Mouse (Mus musculus): ENCODE measurements around the gene Dph1. TPM values are rescaled to one million over a fixed set of nuclear protein-coding genes. Genes with fewer than 3 reads are reported as not detected.

Gene Dph1
- total and polyA plus RNA-seq, 3 experiments: 8.5 to 21.7 (median 11.6) TPM

DNA sequence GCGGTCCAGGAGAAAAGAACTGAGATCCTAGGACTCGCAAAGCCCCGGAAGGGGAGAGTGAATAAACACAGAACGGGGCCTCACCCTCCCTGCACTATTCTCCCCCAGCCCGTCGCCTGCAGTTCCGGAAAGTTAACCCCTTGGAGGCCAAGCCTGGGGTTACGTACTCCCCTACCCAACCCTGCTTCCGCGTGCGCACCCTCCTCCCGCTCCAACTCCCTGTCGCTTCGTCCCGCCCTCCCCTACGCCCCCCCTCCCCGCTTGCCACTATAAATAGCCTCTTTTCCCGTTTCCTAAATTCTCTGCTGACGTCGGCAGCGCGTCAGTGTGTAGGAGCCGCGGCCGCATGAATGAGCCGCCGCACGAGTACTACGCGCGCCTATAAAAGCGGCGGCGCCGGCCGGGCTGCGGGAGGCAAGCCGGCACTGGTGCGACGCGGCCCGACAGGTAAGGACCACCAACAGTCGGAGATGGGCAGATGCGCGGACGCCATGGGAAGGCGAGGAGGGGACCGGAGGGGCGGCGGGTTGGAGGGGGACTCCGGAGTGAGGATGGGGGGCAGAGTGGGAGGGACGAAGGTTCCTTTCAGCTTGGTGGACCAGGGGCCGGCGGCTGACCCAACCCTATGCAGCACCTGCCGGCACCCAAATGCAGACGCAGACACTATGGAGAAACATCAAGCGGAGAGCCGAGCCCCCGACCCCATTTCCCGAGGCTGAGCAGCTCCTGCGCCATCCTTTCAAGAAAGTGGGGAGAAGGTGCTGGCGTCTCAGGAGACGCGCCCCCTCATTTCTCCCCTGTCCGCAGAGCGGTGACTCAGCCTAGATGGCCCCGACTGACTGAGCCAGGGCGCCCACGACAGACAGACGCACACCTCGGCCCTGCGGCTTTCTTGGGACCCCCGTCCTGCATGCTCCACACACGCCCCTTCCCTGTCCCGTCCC, 18.6 kb downstream of the Dph1 start:
- H3K27ac ChIP-seq: no peak overlapping the region
- H3K27me3 ChIP-seq (ENCODE audit: control insufficient read depth, insufficient read depth, low read length): no peaks in the 10 kb centered on the region
- DNase-seq: peak in 1 of 2 experiments; percentile 35
- H3K4me3 ChIP-seq: peak overlapping the region; percentile 68
- intact Hi-C loops (cut with DNase I): no loop called here
- H3K79me2 ChIP-seq (replicated peaks; ENCODE audit: control insufficient read depth, insufficient read depth, low read length): no peaks in the 10 kb centered on the region
- TF ChIP-seq POLR2A (IDR thresholded peaks at IDR 0.05; ENCODE audit: insufficient read depth, low read depth, low read length) (no peak), CTCF (IDR thresholded peaks at IDR 0.05) (no peak), EP300 (IDR thresholded peaks at IDR 0.05; ENCODE audit: insufficient read depth, low read depth, low read length) (no peak)
- H3K4me1 ChIP-seq (ENCODE audit: control insufficient read depth, insufficient read depth, low read length): peaks cover 7% of the 10 kb centered on the region; the same call in 1 of the 2 replicates
- 1% methylated on average over 74 of the region's 75 CpGs for WGBS
- H3K36me3 ChIP-seq (ENCODE audit: control insufficient read depth, insufficient read depth, low read length): no peaks in the 10 kb centered on the region
- H3K9ac ChIP-seq (ENCODE audit: low read depth, low read length): peak overlapping the region; percentile 46

- no peaks in the 10 kb centered on the region for H3K79me2 ChIP-seq (replicated peaks; ENCODE audit: control insufficient read depth, insufficient read depth, low read length)
- no peaks in the 10 kb centered on the region for H3K36me3 ChIP-seq (ENCODE audit: control insufficient read depth, insufficient read depth, low read length)
- peaks cover 9% of the 10 kb centered on the region for H3K4me1 ChIP-seq (ENCODE audit: control insufficient read depth, insufficient read depth, low read length)
- no peaks in the 10 kb centered on the region for H3K27me3 ChIP-seq (ENCODE audit: control insufficient read depth, insufficient read depth, low read length)
- TF ChIP-seq EP300 (IDR thresholded peaks at IDR 0.05; ENCODE audit: insufficient read depth, low read depth, low read length) (no peak), POLR2A (IDR thresholded peaks at IDR 0.05; ENCODE audit: insufficient read depth, low read depth, low read length) (no peak), CTCF (IDR thresholded peaks at IDR 0.05) (no peak)
- DNase-seq: peak in 1 of 2 experiments; percentile 26
- H3K27ac ChIP-seq: no peak overlapping the region
- 23% methylated on average over 17 of the region's 17 CpGs for WGBS
- intact Hi-C loops (cut with DNase I): no loop called here
- H3K9ac ChIP-seq (ENCODE audit: low read depth, low read length): no peak overlapping the region
- H3K4me3 ChIP-seq: no peak overlapping the region
Observed at GRCm38 (mm10) chr11:75171186-75171865, 19.7 kb downstream of the Dph1 start.

GRCm38 (mm10) chr11:75170136-75170751, 20.8 kb downstream of the Dph1 start:
- peaks cover 12% of the 10 kb centered on the region for H3K4me1 ChIP-seq (ENCODE audit: control insufficient read depth, insufficient read depth, low read length)
- peak overlapping the region; percentile 69 for H3K27ac ChIP-seq
- H3K79me2 ChIP-seq (replicated peaks; ENCODE audit: control insufficient read depth, insufficient read depth, low read length): no peaks in the 10 kb centered on the region
- intact Hi-C loops (cut with DNase I): loop anchor here (1.0 kb wide), 2 partner anchors 189 to 224 kb away; no protein-coding TSS in a partner anchor
- 0% methylated on average over 38 of the region's 38 CpGs for WGBS
- H3K36me3 ChIP-seq (ENCODE audit: control insufficient read depth, insufficient read depth, low read length): no peaks in the 10 kb centered on the region
- H3K4me3 ChIP-seq: peak overlapping the region; percentile 49
- peak overlapping the region; percentile 27; the same call in 1 of the 2 replicates for H3K9ac ChIP-seq (ENCODE audit: low read depth, low read length)
- TF ChIP-seq EP300 (IDR thresholded peaks at IDR 0.05; ENCODE audit: insufficient read depth, low read depth, low read length) (0 out of 2 replicates have a peak, but pooled peaks have one; percentile 41), CTCF (IDR thresholded peaks at IDR 0.05) (peak; percentile 96), POLR2A (IDR thresholded peaks at IDR 0.05; ENCODE audit: insufficient read depth, low read depth, low read length) (no peak; the same call in 1 of the 2 replicates)
- DNase-seq: peak; percentile 93 to 96
- no peaks in the 10 kb centered on the region for H3K27me3 ChIP-seq (ENCODE audit: control insufficient read depth, insufficient read depth, low read length)

- no peak for TF ChIP-seq EP300 (IDR thresholded peaks at IDR 0.05; ENCODE audit: insufficient read depth, low read depth, low read length)
- TF ChIP-seq POLR2A (IDR thresholded peaks at IDR 0.05; ENCODE audit: insufficient read depth, low read depth, low read length): no peak
- no peak for TF ChIP-seq CTCF (IDR thresholded peaks at IDR 0.05)
- H3K9ac ChIP-seq (ENCODE audit: low read depth, low read length): peak within 1 kb of the TSS; percentile 85
- peaks cover 1% of the 10 kb centered on the region for H3K36me3 ChIP-seq (ENCODE audit: control insufficient read depth, insufficient read depth, low read length)
- intact Hi-C loops (cut with DNase I): loop anchor here (1.0 to 10.0 kb wide), 4 partner anchors 31 to 335 kb away; partner anchors contain the start of gene Mnt
- WGBS: 6% methylated on average over 23 of the region's 23 CpGs
- H3K79me2 ChIP-seq (replicated peaks; ENCODE audit: control insufficient read depth, insufficient read depth, low read length): no peaks in the 10 kb centered on the region; the same call in 1 of the 2 replicates
- no peaks in the 10 kb centered on the region for H3K27me3 ChIP-seq (ENCODE audit: control insufficient read depth, insufficient read depth, low read length)
- peak within 1 kb of the TSS; percentile 65 for H3K4me3 ChIP-seq
- H3K4me1 ChIP-seq (ENCODE audit: control insufficient read depth, insufficient read depth, low read length): peaks cover 12% of the 10 kb centered on the region
- peak within 1 kb of the TSS; percentile 96 for H3K27ac ChIP-seq
- peak in 1 of 2 experiments; percentile 59 for DNase-seq
Observed at GRCm38 (mm10) chr11:75169405-75170080, 21.5 kb downstream of the Dph1 start, which contains the start of gene Hic1. TSS of gene Hic1 (minus strand) at chr11:75169519.

All from heart, adult 2 months (tissue).